Mouse (Mus musculus): ENCODE measurements around the gene Grip1.

Grip1 gene

DNA sequence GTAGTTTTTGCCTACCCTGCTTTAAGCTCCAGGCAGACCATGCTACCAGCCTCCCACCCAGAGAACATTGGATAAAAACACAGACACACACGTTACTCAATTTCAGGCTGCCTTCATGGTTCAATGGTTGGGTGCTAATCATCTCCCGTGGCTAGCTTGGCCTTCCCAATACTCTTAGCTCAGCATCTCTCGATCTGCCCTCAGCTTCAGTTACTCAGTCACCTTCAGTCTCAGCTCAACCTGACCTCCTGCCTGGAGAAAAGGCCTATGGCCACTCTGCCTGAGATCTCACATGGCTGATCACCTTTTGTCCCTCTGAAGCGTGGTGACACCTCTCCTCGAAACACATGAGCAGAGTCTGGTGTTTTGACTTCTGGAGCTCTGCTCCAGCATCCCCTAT, 379.7 kb downstream of the Grip1 start:
- no peak for DNase-seq (ENCODE audit: low spot score in 2 of 2)

DNA sequence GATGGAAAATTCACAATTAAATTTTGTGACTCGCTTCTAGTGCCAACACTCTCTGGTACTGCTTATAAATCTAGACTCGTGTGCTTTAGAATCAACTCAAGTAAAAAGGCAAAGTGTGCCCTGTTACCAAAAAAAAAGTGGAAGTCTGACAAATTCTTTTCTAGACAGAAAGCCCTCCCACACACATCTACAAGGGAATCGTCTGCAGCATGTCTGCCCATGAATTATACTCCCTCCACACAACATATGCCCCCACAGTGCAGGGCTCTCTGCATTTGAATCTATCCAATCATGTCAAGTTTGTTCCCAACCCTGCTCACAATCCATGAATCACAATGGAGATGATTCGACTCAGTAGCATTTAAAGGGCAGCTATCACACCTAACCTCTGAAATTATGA, 380.5 kb downstream of the Grip1 start:
- DNase-seq (ENCODE audit: low spot score in 2 of 2), result no peak

DNA sequence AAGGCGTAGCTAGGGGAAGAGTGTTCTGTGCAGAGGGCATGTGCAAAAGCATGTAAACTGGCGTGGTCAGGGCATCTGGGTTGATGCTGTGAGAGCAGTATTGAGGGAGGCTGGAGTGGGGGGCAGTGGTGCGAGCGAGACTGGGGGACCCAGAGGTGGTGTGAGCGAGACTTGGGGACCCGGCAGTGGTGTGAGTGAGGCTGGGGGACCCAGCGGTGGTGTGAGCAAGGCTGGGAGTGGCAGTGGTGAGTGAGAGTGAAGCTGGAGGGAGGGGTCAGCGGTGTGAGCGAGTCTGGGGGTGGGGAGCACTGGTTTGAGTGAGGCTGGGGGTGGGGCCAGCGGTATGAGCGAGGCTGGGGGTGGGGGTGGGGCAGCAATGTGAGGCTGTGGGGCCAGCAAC, 386.0 kb downstream of the Grip1 start:
- no peak for DNase-seq (ENCODE audit: low spot score in 2 of 2)

DNA sequence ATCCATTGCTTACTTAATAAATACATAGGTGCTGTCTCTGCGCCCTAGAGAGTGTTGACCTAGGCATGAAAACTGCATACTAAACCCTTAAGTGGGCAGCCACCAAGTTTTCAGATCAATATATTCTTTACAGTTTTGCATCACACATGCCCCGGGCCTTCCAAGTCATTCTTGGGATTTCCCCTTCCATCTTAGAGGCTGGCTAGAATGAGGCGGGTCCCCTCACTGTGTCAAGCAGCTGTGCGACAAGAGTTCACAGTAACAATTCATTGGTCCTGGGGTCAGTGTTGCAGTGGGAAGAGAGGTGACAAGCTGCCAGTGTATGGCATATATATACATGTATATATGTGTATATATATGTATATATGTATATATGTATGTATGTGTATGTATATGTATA, 388.4 kb downstream of the Grip1 start:
- DNase-seq (ENCODE audit: low spot score in 2 of 2), result no peak

DNA sequence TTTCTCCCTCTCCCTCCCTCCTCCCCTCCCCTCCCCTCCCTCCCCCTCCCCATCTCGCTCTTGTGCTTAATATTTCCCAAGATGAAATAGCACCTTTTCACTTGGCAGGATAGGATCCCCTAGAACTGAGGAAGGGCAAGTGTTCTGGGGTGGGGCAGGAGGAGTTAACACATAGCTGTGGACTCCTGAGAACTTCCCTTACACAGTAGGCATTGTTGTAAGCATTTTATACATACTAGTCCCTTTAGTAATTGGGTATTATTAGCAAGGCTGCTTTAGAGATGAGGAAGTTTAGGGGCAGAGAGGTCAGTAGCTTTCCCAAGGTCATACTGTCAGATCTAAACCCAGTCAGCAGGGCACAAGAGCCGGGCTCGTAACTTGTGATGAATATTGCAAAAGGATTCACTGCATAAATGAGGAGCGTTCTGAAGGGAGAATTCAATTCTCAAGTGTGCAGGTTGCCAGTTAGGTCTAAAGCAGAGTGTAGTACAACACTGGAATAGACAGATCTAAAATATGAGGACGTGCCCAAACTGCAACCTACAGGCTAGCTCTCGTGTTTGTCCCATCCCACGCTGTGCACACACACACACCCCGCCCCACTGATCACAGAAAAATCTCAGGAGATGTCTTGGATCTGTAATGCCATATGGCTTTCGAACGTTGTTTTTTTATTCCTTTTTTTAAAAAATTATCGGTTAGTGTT, 392.2 kb downstream of the Grip1 start:
- no peak for DNase-seq (ENCODE audit: low spot score in 2 of 2)

DNA sequence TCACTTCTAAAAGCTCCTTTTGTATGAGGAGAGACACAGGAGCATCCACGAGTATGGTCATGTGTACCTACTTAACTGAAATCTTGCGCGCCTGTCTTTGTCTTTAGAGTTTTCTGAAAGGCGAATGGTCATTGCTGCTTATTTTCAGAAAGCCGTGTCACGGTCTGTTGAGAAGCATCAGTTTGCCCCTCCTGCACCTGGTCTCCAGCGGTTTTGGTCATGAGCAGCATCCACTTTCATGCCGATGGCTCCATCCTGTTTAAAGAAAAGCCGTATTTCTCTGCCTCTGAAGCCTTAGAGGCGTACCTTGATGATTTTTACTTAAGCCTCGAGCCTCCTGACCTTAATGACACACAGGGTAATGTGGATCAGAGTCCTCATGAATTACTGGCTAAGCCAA, 398.0 kb downstream of the Grip1 start:
- DNase-seq (ENCODE audit: low spot score in 2 of 2), result no peak

DNA sequence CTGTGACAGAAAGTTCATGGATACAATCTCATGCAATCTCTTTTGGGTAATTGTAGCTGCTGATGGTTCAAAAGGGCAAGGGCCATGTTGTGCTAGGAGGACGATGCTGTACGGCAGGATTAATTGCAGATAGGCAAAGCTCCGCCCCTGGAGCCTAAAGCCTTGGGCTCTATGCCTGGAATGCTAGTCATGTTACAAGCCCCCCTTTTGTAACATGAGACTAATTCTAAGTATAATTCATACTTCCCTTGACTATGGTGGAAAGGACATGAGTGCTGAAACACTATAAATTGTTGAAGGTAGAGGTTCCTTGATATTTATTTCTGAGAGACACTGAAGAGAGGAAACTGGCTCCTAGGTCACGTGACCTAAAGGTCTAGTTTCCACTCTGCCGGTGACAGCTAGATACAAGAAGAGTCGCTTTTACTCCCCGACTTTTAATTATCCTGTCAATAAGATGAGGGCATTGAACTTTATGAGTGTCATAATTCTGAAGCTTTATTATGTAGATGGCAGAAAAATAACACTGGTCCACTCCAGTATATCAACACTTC, 399.0 kb downstream of the Grip1 start:
- no peak for DNase-seq (ENCODE audit: low spot score in 2 of 2)

DNA sequence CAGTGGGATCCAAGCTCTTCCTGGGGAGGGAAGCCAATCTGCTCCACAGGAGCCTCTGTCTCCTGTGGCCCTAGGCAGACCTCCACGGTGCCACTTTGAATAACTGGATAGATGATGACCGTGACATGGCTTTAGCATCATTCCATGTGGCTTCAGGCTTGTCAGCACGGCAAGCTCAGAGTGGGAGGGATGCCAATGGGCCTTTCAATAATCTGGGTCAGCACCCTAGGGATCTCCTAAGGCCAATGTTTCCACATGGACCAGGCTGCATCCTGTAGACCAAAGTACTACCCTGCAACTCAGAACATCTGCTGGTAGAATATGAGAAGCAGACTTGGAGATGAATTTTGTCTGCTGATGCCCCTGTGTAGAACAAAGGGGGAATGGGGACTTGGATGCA, 414.1 kb downstream of the Grip1 start:
- DNase-seq (ENCODE audit: low spot score in 2 of 2), result no peak

DNA sequence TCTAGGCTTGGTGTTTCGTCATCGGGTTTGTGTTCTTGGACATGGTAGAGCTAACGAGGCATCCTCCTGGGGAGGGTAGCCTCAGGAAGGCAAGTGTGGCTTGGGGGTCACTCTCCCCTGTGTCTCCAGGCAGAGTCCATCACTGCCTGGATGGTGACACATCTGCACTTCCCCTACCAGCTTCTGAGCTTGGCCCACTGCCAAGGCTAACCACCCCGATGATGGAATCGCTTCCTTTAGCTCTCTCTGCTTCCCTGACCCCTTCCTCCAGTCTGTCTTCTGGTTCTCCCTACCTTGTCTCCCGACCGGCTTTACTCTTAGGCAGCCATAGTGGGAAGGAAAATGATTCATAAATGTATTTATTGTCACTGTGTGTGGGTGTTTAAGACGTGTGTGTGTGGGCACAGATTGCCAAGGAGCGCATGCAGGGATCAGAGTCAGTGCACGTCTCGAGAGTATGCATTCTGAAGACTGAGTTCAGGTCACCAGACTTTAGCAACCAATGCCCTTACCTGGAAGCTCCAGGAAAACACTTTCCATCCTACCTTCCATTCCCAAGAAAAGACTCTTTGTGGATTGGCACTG, 415.5 kb downstream of the Grip1 start:
- DNase-seq (ENCODE audit: low spot score in 2 of 2), result no peak

DNA sequence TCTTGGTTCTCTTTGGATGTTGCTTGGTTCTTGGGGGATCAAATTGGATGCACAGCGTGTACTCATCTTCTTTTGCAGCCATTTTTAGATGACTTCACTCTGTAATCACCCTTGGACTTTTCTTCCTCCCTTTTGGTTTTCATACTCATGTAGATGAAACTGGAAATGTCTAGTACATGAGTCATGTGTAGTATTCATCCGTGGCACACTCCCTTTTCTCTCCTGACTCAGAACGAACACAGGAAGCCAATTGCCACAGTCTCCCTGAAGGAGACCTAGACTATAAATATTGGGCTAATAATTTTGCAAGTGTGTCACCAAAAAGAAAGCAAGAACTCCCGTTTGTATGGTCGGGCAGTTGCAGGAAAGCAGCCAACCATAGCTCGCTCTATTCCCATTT, 423.1 kb downstream of the Grip1 start:
- no peak for DNase-seq (ENCODE audit: low spot score in 2 of 2)

DNA sequence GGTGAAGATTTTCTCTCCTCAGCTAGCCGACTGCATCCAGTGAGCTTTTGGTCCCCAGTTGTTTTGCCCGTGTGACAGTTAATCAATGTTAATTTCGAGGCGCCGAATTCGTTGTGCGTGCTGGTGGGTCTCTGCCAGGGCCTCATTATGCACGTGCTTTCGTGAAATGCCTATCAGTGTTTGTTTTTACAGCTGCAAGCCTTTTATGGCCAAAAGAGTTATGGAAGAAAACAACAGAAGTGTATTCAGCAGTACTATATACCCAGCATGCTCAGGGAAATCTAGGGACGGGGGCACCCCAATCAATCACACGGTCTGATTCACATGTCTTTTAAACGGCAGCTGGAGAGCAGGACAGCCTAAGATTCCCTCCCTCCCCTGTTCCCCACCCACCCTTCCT, 424.7 kb downstream of the Grip1 start:
- no peak for DNase-seq (ENCODE audit: low spot score in 2 of 2)

DNA sequence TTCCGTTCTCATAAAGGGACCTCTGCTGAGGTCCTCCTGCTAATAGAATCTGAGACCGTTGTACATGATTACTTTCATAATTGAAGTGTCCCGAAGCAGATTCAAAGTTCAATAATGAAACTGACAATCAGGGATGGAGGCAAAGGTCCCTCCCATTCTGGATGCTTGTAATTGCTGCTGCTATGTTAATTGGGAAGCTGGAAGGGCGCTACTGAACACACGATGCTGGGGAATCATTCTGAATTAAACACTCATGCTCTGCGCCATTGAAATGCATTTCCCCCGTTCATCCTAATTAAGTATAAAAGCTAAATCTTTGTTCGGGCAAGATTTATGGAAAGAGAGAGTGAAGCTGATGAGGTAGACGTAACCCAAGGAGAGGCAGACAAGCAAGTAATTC, 431.0 kb downstream of the Grip1 start:
- DNase-seq (ENCODE audit: low spot score in 2 of 2), result no peak

DNA sequence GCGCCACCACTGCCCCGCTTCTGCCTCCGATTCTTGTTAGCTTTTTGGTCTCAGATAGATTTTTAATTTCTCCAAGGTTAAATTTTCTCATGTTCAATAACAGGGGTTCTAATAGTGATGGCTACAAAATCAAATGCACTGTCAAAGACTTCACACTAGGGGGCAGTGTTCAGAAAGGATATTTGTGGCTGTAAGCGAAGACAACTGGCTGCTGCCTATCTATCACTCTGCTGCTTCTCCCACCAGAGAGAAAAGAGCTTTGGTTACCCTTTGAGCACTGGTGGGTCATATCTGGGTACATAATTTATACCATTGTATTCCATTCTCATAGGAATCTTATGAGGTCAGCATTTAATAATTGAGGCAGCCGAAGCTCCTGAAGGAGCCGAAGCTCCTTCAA, 431.9 kb downstream of the Grip1 start:
- no peak for DNase-seq (ENCODE audit: low spot score in 2 of 2)

DNA sequence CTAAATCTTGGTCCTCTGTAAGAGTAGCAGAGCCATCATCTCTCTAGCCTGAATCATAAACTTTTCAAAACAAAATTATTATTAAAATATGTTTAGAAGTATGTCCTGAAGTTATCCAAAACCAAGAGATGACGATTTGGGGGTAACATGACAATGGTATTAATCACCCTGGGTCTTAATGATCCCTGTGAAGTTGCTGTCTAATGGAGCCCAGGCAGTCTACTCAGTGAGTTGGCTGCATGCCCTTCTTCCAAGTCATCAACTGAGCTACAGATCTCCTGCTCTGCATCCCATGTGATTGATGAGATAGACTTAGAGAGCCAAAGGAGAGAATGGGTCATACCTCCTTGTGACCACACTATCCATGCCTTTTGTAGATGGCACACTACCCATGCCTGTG, 433.1 kb downstream of the Grip1 start:
- no peak for DNase-seq (ENCODE audit: low spot score in 2 of 2)

DNA sequence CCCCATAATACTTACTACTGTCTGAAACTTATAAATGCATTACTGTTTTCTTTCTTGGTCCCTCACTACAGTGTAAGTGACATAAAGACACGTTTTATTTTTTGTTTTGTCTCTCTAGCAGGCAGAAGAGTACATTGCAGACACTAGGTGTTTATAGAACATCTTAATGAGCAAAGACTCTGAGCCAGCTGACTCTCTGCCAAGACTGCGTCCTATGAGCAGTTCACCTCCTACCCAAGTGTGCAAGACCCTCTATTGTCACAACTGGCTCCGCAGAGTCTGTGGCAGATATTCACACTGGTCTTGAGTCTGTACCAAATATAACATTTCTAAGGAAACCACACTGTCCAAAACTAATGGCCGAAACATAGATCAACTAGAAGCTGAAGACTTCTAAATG, 449.1 kb downstream of the Grip1 start:
- no peak for DNase-seq (ENCODE audit: low spot score in 2 of 2)

DNA sequence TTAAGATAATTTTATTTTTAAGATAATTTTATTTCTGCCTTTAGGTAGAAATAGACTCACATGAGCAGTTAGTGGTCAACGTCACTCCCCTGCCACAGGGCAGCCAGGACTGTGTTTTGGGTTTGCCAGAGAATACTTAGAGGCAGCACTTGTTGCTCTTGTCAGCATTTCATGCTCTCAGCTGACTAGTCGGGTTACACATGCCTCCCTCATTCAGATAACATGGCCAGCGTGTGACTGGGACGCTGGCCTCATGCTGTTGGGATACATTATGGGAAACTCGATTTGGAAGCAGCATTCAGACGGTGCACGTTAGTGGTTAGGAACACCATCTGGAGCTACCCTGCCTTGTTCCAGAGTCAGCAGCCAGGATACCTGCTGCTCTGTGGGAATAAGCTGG, 453.2 kb downstream of the Grip1 start:
- DNase-seq (ENCODE audit: low spot score in 2 of 2), result no peak

DNA sequence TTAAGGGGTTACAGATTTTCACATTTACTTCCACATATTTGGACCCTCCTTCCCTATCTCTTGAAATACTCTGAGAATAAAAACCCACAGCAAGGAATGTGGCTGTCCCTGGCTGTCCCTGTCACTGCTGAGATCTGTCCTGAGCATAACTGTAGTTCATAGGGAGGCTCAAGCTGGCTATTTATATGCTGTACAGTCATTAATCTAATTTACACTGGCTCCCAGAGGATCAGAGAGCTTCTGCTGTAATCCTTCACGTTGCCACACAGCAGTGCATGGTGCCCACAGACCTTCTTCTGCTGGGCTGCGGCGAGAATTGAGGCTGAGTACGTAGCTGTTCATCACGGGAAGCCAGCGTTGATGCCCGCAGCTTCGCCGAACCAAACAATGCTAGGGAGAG, 464.4 kb downstream of the Grip1 start:
- DNase-seq (ENCODE audit: low spot score in 2 of 2), result no peak

DNA sequence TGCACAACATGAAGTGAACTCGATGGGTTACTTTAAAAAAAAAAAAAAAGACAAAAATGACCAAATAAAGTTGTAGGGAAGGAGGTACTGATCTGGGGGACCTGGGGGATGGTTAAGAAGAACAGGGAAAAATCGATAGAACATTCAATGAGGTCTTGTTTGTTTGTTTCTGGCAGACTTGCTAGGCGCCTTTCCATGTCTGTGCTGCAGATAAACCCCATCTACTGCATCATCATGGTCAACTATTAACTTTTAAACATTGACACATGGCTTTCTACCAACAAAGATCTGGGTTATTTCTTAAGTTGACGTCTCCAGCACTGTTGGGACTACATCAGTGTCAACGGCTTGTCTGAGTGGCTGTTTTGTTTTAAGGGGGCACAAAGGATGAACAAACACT, 474.3 kb downstream of the Grip1 start:
- DNase-seq (ENCODE audit: low spot score in 2 of 2), result no peak

DNA sequence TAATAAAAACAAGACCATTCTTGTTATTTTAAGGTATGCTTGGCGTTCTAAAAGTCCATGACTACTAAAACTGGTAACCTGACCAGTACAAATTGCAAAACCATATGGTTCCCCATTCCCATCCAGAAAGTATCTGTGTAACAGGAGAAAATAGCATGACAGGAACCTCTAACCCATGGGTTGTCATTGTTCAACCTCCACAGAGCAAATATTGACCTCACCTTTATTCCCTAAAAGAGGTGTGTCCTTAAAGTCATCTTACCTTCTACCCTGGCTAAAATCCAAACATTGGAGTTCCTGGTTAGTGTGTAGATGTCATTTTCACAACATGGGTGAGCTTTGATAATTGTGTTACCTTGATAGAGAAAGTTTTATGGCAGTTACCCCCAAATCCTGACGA, 475.3 kb downstream of the Grip1 start:
- no peak for DNase-seq (ENCODE audit: low spot score in 2 of 2)

DNA sequence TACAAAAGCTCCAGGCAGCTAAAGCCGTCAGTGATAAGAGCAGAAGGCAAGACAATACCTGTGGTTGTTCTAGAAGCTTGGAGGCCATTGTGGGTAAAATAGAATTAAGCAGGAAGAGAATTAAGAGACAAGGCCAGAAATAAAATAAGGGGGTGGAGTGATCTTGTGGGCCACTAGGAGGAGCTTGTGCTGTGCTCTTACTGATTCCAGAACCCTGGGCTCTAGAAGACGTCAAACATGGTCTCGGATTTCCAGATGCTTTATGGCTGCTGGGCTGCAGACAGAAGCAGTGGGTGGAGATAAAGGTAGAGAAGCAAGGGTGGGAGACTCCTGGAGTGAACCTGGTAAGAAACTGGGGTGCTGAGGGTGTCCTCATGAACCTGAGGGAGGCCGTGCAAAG, 479.2 kb downstream of the Grip1 start:
- no peak for DNase-seq (ENCODE audit: low spot score in 2 of 2)

DNA sequence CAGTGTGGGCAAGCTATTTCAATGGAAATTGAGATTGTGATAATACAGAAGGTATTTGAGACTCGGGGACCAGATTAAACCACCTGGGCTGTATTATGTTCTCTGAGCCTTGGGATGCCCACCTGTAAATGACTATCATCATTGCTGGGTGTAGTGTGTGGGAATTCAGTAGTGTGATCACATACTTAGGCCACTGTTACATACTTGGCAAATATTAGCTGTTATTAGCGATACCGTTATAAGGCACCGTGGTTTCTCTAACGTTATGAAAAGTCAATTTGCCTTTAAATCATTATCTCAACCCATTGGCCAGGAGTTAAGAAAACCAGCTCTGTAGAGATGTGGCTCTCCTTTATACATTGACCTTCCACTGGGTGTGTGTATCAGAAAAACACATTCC, 479.7 kb downstream of the Grip1 start:
- DNase-seq (ENCODE audit: low spot score in 2 of 2), result no peak

DNA sequence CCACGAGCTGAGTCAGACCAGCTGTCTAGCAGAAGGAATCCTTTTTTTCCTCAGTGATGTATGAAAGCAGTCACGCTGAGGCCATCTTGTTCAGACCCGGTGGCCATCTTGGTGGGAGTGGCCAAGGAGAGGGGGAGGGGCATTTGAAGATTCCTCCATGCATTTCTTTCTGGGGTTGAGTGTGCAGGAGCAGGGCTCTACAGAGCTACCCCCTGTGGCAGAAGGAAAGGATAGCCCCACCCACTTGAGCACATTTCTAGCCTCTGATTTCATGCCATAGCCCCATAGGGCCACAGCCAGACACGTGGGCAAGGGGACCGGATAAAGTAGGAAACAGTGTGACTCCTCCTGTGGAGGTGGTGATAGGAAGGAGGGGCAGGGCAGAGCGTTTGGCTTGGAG, 481.6 kb downstream of the Grip1 start:
- no peak for DNase-seq (ENCODE audit: low spot score in 2 of 2)

DNA sequence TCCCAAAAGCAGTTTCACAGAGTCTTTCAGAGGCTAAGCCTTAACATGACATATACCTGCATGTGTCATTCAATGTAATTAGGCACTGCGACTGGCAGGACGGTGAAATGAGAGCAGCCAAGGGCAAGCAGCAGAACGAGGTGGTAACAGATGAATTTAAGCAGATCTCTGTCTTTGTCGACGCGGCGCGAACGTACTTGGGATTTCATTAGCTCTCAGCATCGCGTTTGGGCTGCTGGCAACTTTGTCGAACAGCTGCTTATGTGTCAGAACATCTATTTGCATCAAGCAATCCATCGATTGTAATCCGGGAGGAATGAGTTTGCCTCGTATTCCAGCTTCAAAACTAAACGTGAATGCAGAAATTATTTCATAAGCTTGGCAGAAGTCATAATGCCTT, 483.9 kb downstream of the Grip1 start:
- no peak for DNase-seq (ENCODE audit: low spot score in 2 of 2)

DNA sequence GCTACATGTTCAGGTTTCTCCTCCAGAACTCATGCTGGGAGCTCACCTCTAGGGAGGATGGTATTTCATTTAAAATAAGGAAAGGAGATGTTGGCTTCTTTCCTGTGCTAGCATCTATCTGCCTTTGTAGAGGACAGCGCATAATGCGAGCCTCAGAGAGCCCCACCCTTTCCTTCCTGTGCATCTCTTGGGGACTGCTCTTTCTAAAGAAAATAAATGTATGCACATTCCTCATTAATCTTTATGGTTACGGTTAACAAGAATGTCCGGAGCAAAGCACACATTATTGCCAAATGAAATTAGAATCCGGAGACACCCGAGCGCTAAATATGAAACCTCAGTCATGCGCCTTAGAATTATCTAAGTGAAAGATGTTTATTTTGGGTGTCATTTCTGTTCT, 490.3 kb downstream of the Grip1 start:
- no peak for DNase-seq (ENCODE audit: low spot score in 2 of 2)
